Mouse (Mus musculus) stomach, embryonic 16.5 days (tissue): ENCODE measurements at regions not wholly inside any gene's neighbourhood (a gene's known extent, or its start where the extent isn't known, plus 50 kb on each side); places are given as distances from the start of the nearest gene placed in this dataset. TPM values are rescaled to one million over a fixed set of nuclear protein-coding genes. Genes with fewer than 3 reads are reported as not detected.

Experiments
- ATAC-seq: fragments of 200-750 bp; cut with Nextera tagmentation; 2 replicates; pipeline ENCODE4 v1.8.0; 2017; ENCODE audit warnings: moderate number of reproducible peaks, moderate TSS enrichment; ENCODE audit not compliant: insufficient read depth, low FRiP score
- H3K27ac ChIP-seq: fragments of 300-500 bp; sonication (generic); 2 replicates; pipeline ENCODE4 v1.5.1; 2014; ENCODE audit warnings: low read length
- H3K27me3 ChIP-seq: fragments of 300-500 bp; sonication (generic); 2 replicates; pipeline ENCODE4 v1.6.1; 2014; ENCODE audit warnings: low read length, control low read depth, mixed read lengths; ENCODE audit not compliant: control insufficient read depth, insufficient read depth
- H3K36me3 ChIP-seq: fragments of 300-500 bp; sonication (generic); 2 replicates; pipeline ENCODE4 v1.6.1; 2014; ENCODE audit warnings: low read length; ENCODE audit not compliant: control insufficient read depth, insufficient read depth
- H3K4me1 ChIP-seq: fragments of 300-500 bp; sonication (generic); 2 replicates; pipeline ENCODE4 v1.6.1; 2014; ENCODE audit warnings: low read length, control low read depth, mixed read lengths; ENCODE audit not compliant: control insufficient read depth, insufficient read depth
- H3K4me2 ChIP-seq: fragments of 300-500 bp; sonication (generic); 2 replicates; pipeline ENCODE4 v1.6.1; 2014; ENCODE audit warnings: low read depth, low read length, mixed read lengths
- H3K4me3 ChIP-seq: fragments of 300-500 bp; sonication (generic); replicated peaks from 2 replicates; pipeline ENCODE4 v1.5.1; 2014; ENCODE audit warnings: mild to moderate bottlenecking, low read length
- H3K9ac ChIP-seq: fragments of 300-500 bp; sonication (generic); 2 replicates; pipeline ENCODE4 v1.6.1; 2014; ENCODE audit warnings: low read length
- H3K9me3 ChIP-seq: fragments of 300-500 bp; sonication (generic); replicated peaks from 2 replicates; pipeline ENCODE4 v1.6.1; 2016; ENCODE audit warnings: low read length, control low read depth; ENCODE audit not compliant: control insufficient read depth
- whole genome bisulfite sequencing: fragments of 180-500 bp; shearing (Covaris S2); extraction: QIAGEN DNeasy Blood & Tissue Kit; methylation state at CpG from one replicate; pipeline ENCODE4 v1.1.7; 2014; 5-methylcytosine and 5-hydroxymethylcytosine counted together
- microRNA-seq: library from miRNA; unstranded; fragments of <30 nt; microRNA quantifications from one replicate; pipeline ENCODE4, GENCODE M21; 2016

DNA sequence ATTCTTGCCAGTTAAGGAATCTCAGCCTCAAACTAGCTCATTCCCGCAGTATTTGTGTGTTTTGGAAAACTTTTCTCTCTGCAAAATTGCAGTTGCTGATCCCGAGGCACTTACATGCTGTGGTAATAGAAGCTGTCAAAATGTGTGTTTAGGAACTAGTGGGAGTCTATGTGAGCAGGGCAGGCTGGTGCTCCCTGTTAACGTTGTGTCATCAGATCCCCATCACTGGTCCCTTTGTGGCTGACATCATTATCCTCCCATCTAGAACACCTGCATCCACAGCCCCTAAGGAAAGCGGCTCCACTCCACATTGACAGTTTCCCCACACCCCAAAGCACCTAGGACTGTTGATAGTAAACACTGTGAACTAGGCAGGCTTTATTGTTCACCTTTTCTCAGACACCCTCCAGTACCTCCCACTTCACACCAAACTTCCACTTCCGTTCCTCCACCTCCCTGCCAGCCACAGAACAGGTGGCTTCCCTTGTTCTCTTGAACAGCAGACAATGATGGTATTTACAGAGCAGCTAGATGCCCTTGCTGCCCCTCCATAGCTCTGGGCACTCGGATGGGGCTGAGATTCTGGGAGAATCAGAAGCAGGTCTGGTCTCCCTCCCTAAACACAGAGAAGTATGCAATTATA lies 275.8 kb downstream of the Gm19410 start:
- Histone ChIP-seq H3K4me3 (no peak overlapping the region), H3K36me3 (no peaks in the 10 kb centered on the region), H3K4me1 (no peaks in the 10 kb centered on the region), H3K27me3 (no peaks in the 10 kb centered on the region; the same call in 1 of the 2 replicates), H3K9ac (no peak overlapping the region), H3K9me3 (peaks cover 3% of the 10 kb centered on the region; the same call in 1 of the 2 replicates), H3K27ac (no peak overlapping the region), H3K4me2 (no peak overlapping the region)
- ATAC-seq = no peak
- WGBS = 73% methylated on average over 6 of the region's 6 CpGs

DNA sequence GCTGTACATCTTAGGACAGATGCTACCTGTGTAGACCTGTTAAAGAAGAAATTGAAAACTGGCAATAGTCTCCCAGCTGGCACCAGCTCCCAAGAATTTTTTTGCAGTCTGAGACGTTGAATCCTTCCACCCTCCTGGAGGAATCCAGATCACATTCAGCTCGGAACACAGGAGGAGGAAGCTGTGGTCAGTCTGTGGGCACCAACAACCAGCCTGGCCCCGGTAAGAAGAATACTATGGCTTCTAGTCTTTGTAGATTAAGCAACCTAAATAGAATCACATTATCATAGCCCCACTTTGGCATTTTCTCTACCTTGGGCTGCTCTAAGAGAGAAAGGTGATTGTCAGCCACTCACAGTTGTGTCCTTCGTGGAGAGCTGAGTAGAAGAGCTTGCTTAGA lies 277.0 kb downstream of the Gm19410 start:
- H3K9ac ChIP-seq = no peak overlapping the region
- 79% methylated on average over 4 of the region's 4 CpGs for WGBS
- no peaks in the 10 kb centered on the region; the same call in 1 of the 2 replicates for H3K27me3 ChIP-seq
- no peak overlapping the region for H3K4me2 ChIP-seq
- no peaks in the 10 kb centered on the region for H3K4me1 ChIP-seq
- H3K4me3 ChIP-seq = no peak overlapping the region
- peaks cover 3% of the 10 kb centered on the region; the same call in 1 of the 2 replicates for H3K9me3 ChIP-seq
- no peak for ATAC-seq
- no peak overlapping the region for H3K27ac ChIP-seq
- H3K36me3 ChIP-seq = no peaks in the 10 kb centered on the region

Small RNAs in the stretch of these regions (microRNA-seq; reads per million reads assigned to microRNA genes)
- gene Gm22030 = not detected
